Mouse (Mus musculus): ENCODE measurements around the gene Pde2a. TPM values are rescaled to one million over a fixed set of nuclear protein-coding genes. Genes with fewer than 3 reads are reported as not detected.

The Pde2a gene
- polyA plus RNA-seq, 1 experiment: 25.1 TPM

DNA sequence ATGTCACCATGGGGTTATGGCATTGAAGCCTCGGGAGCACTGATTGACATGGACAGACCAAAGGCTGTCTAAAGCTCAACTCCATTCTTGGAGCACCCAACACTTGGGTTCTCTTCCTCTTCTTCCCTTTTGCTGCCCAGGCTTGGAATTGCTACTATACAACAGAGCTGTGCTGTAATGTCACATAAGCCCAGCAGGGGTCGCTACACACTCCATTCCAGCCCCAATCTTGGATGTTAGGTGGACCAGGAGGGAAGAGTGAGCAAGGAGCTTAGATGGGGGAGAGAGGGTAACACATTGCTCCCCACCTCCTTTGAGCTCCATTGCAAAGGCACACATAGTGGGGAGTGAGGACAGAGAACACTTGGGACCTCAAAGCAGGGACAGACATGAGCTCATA, 6.2 kb downstream of the Pde2a start:
- peak; percentile 75 for TF ChIP-seq CTCF (IDR thresholded peaks at IDR 0.05; ENCODE audit: borderline replicate concordance, extremely low read depth, insufficient read depth, insufficient read length)
- TF ChIP-seq POLR2A (IDR thresholded peaks at IDR 0.05; ENCODE audit: borderline replicate concordance, extremely low read depth, insufficient read depth, insufficient read length, poor library complexity, severe bottlenecking): no peak

DNA sequence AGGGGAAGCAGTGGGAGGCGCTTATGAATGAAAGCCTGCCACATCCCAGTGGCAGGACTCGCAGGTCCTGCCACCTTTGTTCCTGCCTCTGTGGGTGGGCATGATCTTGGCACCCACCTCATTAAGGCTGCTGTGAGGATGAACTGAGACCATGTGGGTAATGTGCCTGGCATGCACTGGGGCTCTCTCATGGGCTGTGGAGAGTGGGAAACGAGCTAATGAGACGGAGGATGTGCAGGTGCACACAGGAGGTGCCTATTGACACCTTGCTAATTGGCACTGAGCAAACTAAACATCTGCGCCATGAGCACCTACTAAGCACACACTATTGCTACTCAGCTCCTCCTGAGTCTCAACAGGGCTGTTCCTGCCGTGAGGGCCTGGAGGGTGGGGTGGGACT, 13.5 kb downstream of the Pde2a start:
- TF ChIP-seq POLR2A (IDR thresholded peaks at IDR 0.05; ENCODE audit: borderline replicate concordance, extremely low read depth, insufficient read depth, insufficient read length, poor library complexity, severe bottlenecking): no peak
- no peak for TF ChIP-seq CTCF (IDR thresholded peaks at IDR 0.05; ENCODE audit: borderline replicate concordance, extremely low read depth, insufficient read depth, insufficient read length)
- DNase-seq (ENCODE audit: low read depth): peak; percentile 76

More for the DNA sequence above, 6.2 kb downstream of the Pde2a start:
- DNase-seq (ENCODE audit: low read depth): no peak

GRCm38 (mm10) chr7:101437876-101438275, 16.4 kb downstream of the Pde2a start:
- no peak for TF ChIP-seq POLR2A (IDR thresholded peaks at IDR 0.05; ENCODE audit: borderline replicate concordance, extremely low read depth, insufficient read depth, insufficient read length, poor library complexity, severe bottlenecking)
- no peak for TF ChIP-seq CTCF (IDR thresholded peaks at IDR 0.05; ENCODE audit: borderline replicate concordance, extremely low read depth, insufficient read depth, insufficient read length)
- DNase-seq (ENCODE audit: low read depth): no peak

DNA sequence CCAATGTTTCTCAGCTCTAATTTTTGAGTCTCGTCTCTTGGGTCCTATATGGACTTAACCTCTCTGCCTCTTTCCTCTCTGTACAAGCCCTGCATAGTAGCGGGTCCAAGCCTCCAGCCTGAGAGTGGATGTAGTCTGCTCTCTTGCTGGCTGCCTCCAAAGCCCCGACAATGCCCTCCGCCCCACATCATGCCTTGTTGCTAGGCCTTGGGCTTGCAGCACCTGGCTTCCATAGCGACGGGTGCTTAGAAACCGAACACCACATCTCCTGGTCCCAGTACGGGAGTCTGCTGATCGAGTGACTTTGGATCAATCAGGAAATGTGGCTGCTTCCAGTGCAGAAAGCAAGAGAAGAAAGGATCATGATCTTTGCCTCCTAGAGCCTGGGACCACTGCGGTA, 21.6 kb downstream of the Pde2a start:
- TF ChIP-seq POLR2A (IDR thresholded peaks at IDR 0.05; ENCODE audit: borderline replicate concordance, extremely low read depth, insufficient read depth, insufficient read length, poor library complexity, severe bottlenecking) (no peak), CTCF (IDR thresholded peaks at IDR 0.05; ENCODE audit: borderline replicate concordance, extremely low read depth, insufficient read depth, insufficient read length) (no peak)
- DNase-seq (ENCODE audit: low read depth): no peak

GRCm38 (mm10) chr7:101444211-101444610, 22.7 kb downstream of the Pde2a start:
- TF ChIP-seq CTCF (IDR thresholded peaks at IDR 0.05; ENCODE audit: borderline replicate concordance, extremely low read depth, insufficient read depth, insufficient read length) (no peak), POLR2A (IDR thresholded peaks at IDR 0.05; ENCODE audit: borderline replicate concordance, extremely low read depth, insufficient read depth, insufficient read length, poor library complexity, severe bottlenecking) (no peak)
- no peak for DNase-seq (ENCODE audit: low read depth)

DNA sequence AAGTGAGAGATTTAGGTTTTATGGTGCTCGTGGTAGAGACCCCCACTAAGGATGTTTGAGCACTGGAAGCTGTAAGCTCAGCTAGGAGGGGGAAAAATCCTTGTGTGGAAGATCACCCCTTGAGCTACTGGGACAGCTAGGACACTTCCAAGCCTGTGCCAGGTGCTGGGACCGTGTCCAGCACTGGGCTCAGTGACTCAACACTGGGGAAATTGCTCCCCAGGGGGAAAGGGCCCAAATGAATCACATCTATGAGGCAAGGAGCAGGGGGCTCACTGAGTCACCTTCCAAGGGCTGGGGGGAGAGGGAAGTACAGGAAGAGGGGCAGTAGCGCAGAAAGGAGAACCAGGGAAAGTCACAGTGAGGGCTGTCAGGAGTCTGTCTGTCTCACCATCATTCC, 28.4 kb downstream of the Pde2a start:
- DNase-seq (ENCODE audit: low read depth): no peak
- TF ChIP-seq POLR2A (IDR thresholded peaks at IDR 0.05; ENCODE audit: borderline replicate concordance, extremely low read depth, insufficient read depth, insufficient read length, poor library complexity, severe bottlenecking): no peak
- no peak for TF ChIP-seq CTCF (IDR thresholded peaks at IDR 0.05; ENCODE audit: borderline replicate concordance, extremely low read depth, insufficient read depth, insufficient read length)

DNA sequence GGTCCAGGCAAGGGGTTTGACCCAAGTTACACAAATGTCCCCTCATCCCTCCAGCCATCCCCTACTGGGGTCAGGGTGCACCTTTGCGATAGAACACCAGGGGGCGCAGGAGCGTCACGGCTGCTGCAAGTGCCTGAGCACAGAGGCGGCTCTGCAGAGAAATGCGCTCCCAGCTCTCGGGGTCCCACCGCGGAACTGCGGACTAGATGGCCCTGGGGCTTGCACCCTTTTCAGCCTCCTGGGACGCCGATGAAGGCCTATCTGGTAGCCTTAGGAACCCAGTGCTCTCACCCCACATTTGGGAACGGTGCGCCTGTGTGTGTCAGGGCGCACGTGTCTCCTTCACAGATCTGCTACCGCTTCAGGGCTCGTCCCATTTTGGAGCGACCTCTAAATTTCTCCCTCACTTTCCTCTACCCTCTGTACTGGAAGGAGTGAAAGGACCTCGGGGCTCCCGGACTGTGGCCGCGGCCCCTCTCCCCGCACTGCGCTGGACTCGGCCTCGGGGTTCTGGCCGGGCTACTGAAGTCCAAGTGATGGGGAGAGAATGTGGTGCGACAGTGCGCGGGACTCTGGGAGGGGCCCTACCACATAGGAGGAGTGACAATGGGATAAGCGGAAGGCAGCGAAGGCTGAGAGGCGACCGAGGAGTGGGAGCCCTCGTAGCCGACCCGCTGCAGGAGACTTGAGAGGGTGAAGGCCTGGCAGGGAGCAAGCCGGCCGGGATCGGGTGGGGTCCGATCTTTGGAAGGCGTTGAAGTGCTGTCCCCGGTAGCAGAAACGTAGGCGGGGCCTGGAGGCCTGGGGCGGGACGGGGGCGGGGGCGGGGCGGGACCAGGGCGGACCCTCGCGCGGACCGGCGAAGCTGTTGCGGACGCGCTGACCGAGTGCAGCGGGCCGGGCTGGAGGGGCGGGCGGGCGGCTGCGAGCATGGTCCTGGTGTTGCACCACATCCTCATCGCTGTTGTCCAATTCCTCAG, 29.2 kb downstream of the Pde2a start:
- DNase-seq (ENCODE audit: low read depth): peak; percentile 90
- TF ChIP-seq POLR2A (IDR thresholded peaks at IDR 0.05; ENCODE audit: borderline replicate concordance, extremely low read depth, insufficient read depth, insufficient read length, poor library complexity, severe bottlenecking): no peak
- TF ChIP-seq CTCF (IDR thresholded peaks at IDR 0.05; ENCODE audit: borderline replicate concordance, extremely low read depth, insufficient read depth, insufficient read length): peak; percentile 97

- DNase-seq (ENCODE audit: low read depth): no peak
- TF ChIP-seq POLR2A (IDR thresholded peaks at IDR 0.05; ENCODE audit: borderline replicate concordance, extremely low read depth, insufficient read depth, insufficient read length, poor library complexity, severe bottlenecking): no peak
- no peak for TF ChIP-seq CTCF (IDR thresholded peaks at IDR 0.05; ENCODE audit: borderline replicate concordance, extremely low read depth, insufficient read depth, insufficient read length)
Measured at GRCm38 (mm10) chr7:101452669-101453068, 31.2 kb downstream of the Pde2a start.

- TF ChIP-seq CTCF (IDR thresholded peaks at IDR 0.05; ENCODE audit: borderline replicate concordance, extremely low read depth, insufficient read depth, insufficient read length) (no peak), POLR2A (IDR thresholded peaks at IDR 0.05; ENCODE audit: borderline replicate concordance, extremely low read depth, insufficient read depth, insufficient read length, poor library complexity, severe bottlenecking) (no peak)
- no peak for DNase-seq (ENCODE audit: low read depth)
Measured at GRCm38 (mm10) chr7:101453296-101453695, 31.8 kb downstream of the Pde2a start.

DNA sequence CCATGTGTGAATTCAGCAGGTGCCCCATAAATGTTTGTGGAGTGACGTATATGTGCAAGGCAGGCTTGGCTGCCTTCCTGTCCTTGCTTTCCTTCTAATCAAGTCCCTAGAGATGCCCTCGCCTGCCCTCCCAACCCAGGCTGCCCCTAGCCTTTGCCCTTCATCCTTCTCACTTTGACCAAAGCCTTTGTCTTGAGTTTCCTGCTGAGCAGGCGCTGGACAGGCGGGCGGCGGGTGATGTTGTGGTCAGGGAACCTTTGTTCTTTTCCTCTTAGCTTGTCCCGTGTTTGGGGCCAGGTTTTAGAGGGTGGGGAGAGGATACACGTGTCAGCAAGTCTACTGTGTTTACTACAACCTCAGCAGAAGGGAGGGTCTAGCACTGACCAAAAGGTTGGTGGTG, 32.2 kb downstream of the Pde2a start:
- TF ChIP-seq POLR2A (IDR thresholded peaks at IDR 0.05; ENCODE audit: borderline replicate concordance, extremely low read depth, insufficient read depth, insufficient read length, poor library complexity, severe bottlenecking): no peak
- TF ChIP-seq CTCF (IDR thresholded peaks at IDR 0.05; ENCODE audit: borderline replicate concordance, extremely low read depth, insufficient read depth, insufficient read length): no peak
- DNase-seq (ENCODE audit: low read depth): no peak

DNA sequence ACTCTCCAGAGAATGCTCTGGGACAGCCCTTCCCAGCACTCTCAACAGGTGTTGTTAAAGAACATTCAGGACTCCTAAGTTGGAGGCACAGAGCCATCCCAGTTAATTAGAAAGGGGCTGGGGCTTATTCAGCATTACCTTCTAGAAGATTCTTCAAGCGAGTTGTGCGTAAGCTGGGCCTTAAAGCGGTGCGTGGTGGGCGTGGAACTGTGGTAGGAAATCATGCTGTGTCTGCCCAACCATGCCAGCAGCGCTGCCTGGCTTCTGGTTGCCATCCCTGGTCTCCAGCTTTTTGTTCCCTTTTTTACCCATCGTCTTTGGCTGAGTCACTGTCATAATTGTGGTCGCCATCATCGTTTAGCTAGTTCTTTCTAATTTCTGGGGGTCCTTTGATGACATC, 33.0 kb downstream of the Pde2a start:
- no peak for DNase-seq (ENCODE audit: low read depth)
- TF ChIP-seq POLR2A (IDR thresholded peaks at IDR 0.05; ENCODE audit: borderline replicate concordance, extremely low read depth, insufficient read depth, insufficient read length, poor library complexity, severe bottlenecking) (no peak), CTCF (IDR thresholded peaks at IDR 0.05; ENCODE audit: borderline replicate concordance, extremely low read depth, insufficient read depth, insufficient read length) (no peak)

DNA sequence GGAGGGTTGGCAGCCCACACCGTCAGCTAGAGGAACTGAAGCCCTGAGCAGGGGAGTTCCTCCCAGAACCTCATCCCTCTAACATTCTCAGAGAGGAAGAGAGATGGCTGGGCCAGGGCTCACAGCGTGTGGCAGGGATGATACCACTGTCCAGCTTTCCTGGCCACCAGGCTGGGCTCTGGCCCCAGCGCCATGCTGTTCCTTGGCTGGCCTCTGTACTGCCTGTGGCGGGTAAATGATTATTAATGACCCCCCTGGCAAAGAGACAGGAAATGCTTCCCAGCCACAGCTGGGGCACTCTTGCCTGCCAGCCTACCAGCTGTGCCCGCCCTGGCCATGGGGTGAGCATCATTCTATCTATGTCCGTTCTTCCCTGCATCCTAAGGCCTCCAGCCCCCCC, 33.6 kb downstream of the Pde2a start:
- no peak for TF ChIP-seq POLR2A (IDR thresholded peaks at IDR 0.05; ENCODE audit: borderline replicate concordance, extremely low read depth, insufficient read depth, insufficient read length, poor library complexity, severe bottlenecking)
- no peak for TF ChIP-seq CTCF (IDR thresholded peaks at IDR 0.05; ENCODE audit: borderline replicate concordance, extremely low read depth, insufficient read depth, insufficient read length)
- DNase-seq (ENCODE audit: low read depth): no peak
